Mouse (Mus musculus) MEL (cell line): ENCODE measurements around the gene Casp6. TPM values are rescaled to one million over a fixed set of nuclear protein-coding genes. Genes with fewer than 3 reads are reported as not detected.

Experiments used
- DNase-seq: peaks from one replicate; pipeline ENCODE4 v3.0.0; 2011; ENCODE audit warnings: low read depth, low spot score
- H3K27ac ChIP-seq: 2 replicates; pipeline ENCODE4 v1.5.1; 2012; ENCODE audit warnings: low read depth, mild to moderate bottlenecking, control low read depth, low read length, moderate library complexity; ENCODE audit not compliant: control insufficient read depth
- H3K27me3 ChIP-seq, 2 experiments: fragments of 150-350 bp in 1 of 2; sonication (generic) in 1 of 2; 2 replicates each; pipeline ENCODE4 v1.6.1; 2012; ENCODE audit warnings: low read length in 2 of 2, mild to moderate bottlenecking in 2 of 2, improper control_type of control experiment in 1 of 2, moderate library complexity in 1 of 2; ENCODE audit not compliant: insufficient read depth in 2 of 2, control insufficient read depth in 1 of 2
- H3K36me3 ChIP-seq, 2 experiments: 2 replicates each; pipeline ENCODE4 v1.6.1; 2012 to 2014; ENCODE audit warnings: low read length in 2 of 2, improper control_type of control experiment in 1 of 2, inconsistent platforms in 1 of 2, mild to moderate bottlenecking in 1 of 2; ENCODE audit not compliant: insufficient read depth in 2 of 2, control insufficient read depth in 1 of 2
- H3K4me1 ChIP-seq, 2 experiments: fragments of 150-350 bp in 1 of 2; sonication (generic) in 1 of 2; 2 replicates each; pipeline ENCODE4 v1.6.1; 2012; ENCODE audit warnings: low read length in 2 of 2, improper control_type of control experiment in 1 of 2, mild to moderate bottlenecking in 1 of 2; ENCODE audit not compliant: insufficient read depth in 2 of 2, control insufficient read depth in 1 of 2
- H3K4me3 ChIP-seq, 2 experiments: fragments of 150-350 bp in 1 of 2; sonication (generic) in 1 of 2; 2 replicates each; pipeline ENCODE4 v1.5.1; 2012; ENCODE audit warnings: low read depth in 2 of 2, low read length in 2 of 2, mild to moderate bottlenecking in 2 of 2, moderate library complexity in 2 of 2, control low read depth in 1 of 2, improper control_type of control experiment in 1 of 2; ENCODE audit not compliant: control insufficient read depth in 1 of 2, insufficient read depth in 1 of 2
- H3K79me2 ChIP-seq: 2 replicates; pipeline ENCODE4 v1.6.1; 2012; ENCODE audit warnings: mild to moderate bottlenecking, low read length, moderate library complexity; ENCODE audit not compliant: control insufficient read depth, poor library complexity, insufficient read depth
- H3K9ac ChIP-seq: 2 replicates; pipeline ENCODE4 v1.6.1; 2012; ENCODE audit warnings: low read depth, mild to moderate bottlenecking, control low read depth, low read length, moderate library complexity; ENCODE audit not compliant: control insufficient read depth, poor library complexity, severe bottlenecking
- H3K9me3 ChIP-seq: fragments of 150-350 bp; sonication (generic); replicated peaks from 2 replicates; pipeline ENCODE4 v1.6.1; 2012; ENCODE audit warnings: mild to moderate bottlenecking, low read length, improper control_type of control experiment, moderate library complexity; ENCODE audit not compliant: insufficient read depth
- BHLHE40 ChIP-seq: IDR thresholded peaks from 2 replicates; pipeline ENCODE4 v1.6.1; 2012; ENCODE audit warnings: low read depth, mild to moderate bottlenecking, inconsistent platforms, low read length, improper control_type of control experiment, borderline replicate concordance
- CHD1 ChIP-seq: IDR thresholded peaks from 2 replicates; pipeline ENCODE4 v1.6.1; 2012; ENCODE audit warnings: low read depth, mild to moderate bottlenecking, inconsistent platforms, low read length, improper control_type of control experiment
- CHD2 ChIP-seq: IDR thresholded peaks from 2 replicates; pipeline ENCODE4 v1.6.1; 2011; ENCODE audit warnings: low read length, improper control_type of control experiment
- CTCF ChIP-seq, 3 experiments: IDR thresholded peaks in 2 of 3; conservative IDR thresholded peaks in 1 of 3; 2 replicates each; pipeline ENCODE4 v1.5.1; 2011 to 2012; ENCODE audit warnings: low read length in 3 of 3, low read depth in 2 of 3, mild to moderate bottlenecking in 2 of 3, improper control_type of control experiment in 1 of 3, inconsistent platforms in 1 of 3, mixed read lengths in 1 of 3, moderate library complexity in 1 of 3; ENCODE audit not compliant: control insufficient read depth in 1 of 3, insufficient read depth in 1 of 3, poor library complexity in 1 of 3, severe bottlenecking in 1 of 3
- ELF1 ChIP-seq: IDR thresholded peaks from 2 replicates; pipeline ENCODE4 v1.6.1; 2014; ENCODE audit warnings: low read depth, mild to moderate bottlenecking, inconsistent platforms, low read length, improper control_type of control experiment, moderate library complexity
- EP300 ChIP-seq, 2 experiments: IDR thresholded peaks; 2 replicates each; pipeline ENCODE4 v1.6.1; 2011; ENCODE audit warnings: improper control_type of control experiment in 2 of 2, low read length in 2 of 2, low read depth in 1 of 2, mild to moderate bottlenecking in 1 of 2
- ETS1 ChIP-seq: IDR thresholded peaks from 2 replicates; pipeline ENCODE4 v1.6.1; 2012; ENCODE audit warnings: low read depth, mild to moderate bottlenecking, inconsistent platforms, low read length, improper control_type of control experiment, moderate library complexity
- GABPA ChIP-seq: IDR thresholded peaks from 2 replicates; pipeline ENCODE4 v1.6.1; 2012; ENCODE audit warnings: low read depth, mild to moderate bottlenecking, inconsistent platforms, low read length, improper control_type of control experiment, moderate library complexity
- GATA1 ChIP-seq: IDR thresholded peaks from 2 replicates; pipeline ENCODE4 v1.6.1; 2011; ENCODE audit warnings: low read depth, low read length, improper control_type of control experiment
- HCFC1 ChIP-seq: IDR thresholded peaks from 2 replicates; pipeline ENCODE4 v1.6.1; 2012; ENCODE audit warnings: low read depth, mild to moderate bottlenecking, inconsistent platforms, low read length, improper control_type of control experiment, moderate library complexity
- JUND ChIP-seq: IDR thresholded peaks from 2 replicates; pipeline ENCODE4 v1.6.1; 2011; ENCODE audit warnings: low read depth, mild to moderate bottlenecking, improper control_type of control experiment, low read length
- KAT2A ChIP-seq: conservative IDR thresholded peaks from 2 replicates; pipeline ENCODE4 v1.6.1; 2012; ENCODE audit warnings: low read depth, low read length, improper control_type of control experiment, inconsistent platforms
- MAFK ChIP-seq: IDR thresholded peaks from 2 replicates; pipeline ENCODE4 v1.6.1; 2011; ENCODE audit warnings: low read depth, mild to moderate bottlenecking, low read length, improper control_type of control experiment, borderline replicate concordance
- MAX ChIP-seq: IDR thresholded peaks from 2 replicates; pipeline ENCODE4 v1.6.1; 2011; ENCODE audit warnings: low read length, improper control_type of control experiment
- MAZ ChIP-seq: IDR thresholded peaks from 2 replicates; pipeline ENCODE4 v1.6.1; 2012; ENCODE audit warnings: low read depth, mild to moderate bottlenecking, inconsistent platforms, low read length, improper control_type of control experiment
- MXI1 ChIP-seq: IDR thresholded peaks from 2 replicates; pipeline ENCODE4 v1.6.1; 2011; ENCODE audit warnings: mild to moderate bottlenecking, low read depth, low read length, improper control_type of control experiment
- MYB ChIP-seq: IDR thresholded peaks from 2 replicates; pipeline ENCODE4 v1.6.1; 2011; ENCODE audit warnings: mild to moderate bottlenecking, low read depth, low read length, improper control_type of control experiment
- MYC ChIP-seq: IDR thresholded peaks from 2 replicates; pipeline ENCODE4 v1.6.1; 2011; ENCODE audit warnings: low read depth, mild to moderate bottlenecking, low read length, improper control_type of control experiment, moderate library complexity
- NELFE ChIP-seq: IDR thresholded peaks from 2 replicates; pipeline ENCODE4 v1.6.1; 2011; ENCODE audit warnings: low read depth, low read length, improper control_type of control experiment
- NRF1 ChIP-seq: IDR thresholded peaks from 2 replicates; pipeline ENCODE4 v1.6.1; 2014; ENCODE audit warnings: low read depth, mild to moderate bottlenecking, inconsistent platforms, low read length, improper control_type of control experiment, moderate library complexity; ENCODE audit not compliant: poor library complexity, insufficient read depth, severe bottlenecking
- POLR2A ChIP-seq, 2 experiments: IDR thresholded peaks; 2 replicates each; pipeline ENCODE4 v1.6.1; 2011 to 2012; ENCODE audit warnings: low read length in 2 of 2, mild to moderate bottlenecking in 2 of 2, control low read depth in 1 of 2, improper control_type of control experiment in 1 of 2, low read depth in 1 of 2, moderate library complexity in 1 of 2; ENCODE audit not compliant: control insufficient read depth in 1 of 2, insufficient read depth in 1 of 2, poor library complexity in 1 of 2
- POLR2AphosphoS2 ChIP-seq: IDR thresholded peaks from 2 replicates; pipeline ENCODE4 v1.6.1; 2011; ENCODE audit warnings: low read length, improper control_type of control experiment
- RAD21 ChIP-seq: IDR thresholded peaks from 2 replicates; pipeline ENCODE4 v1.6.1; 2011; ENCODE audit warnings: mild to moderate bottlenecking, low read depth, low read length, improper control_type of control experiment
- RCOR1 ChIP-seq: IDR thresholded peaks from 2 replicates; pipeline ENCODE4 v1.6.1; 2012; ENCODE audit warnings: low read depth, mild to moderate bottlenecking, inconsistent platforms, low read length, improper control_type of control experiment
- SIN3A ChIP-seq: IDR thresholded peaks from 2 replicates; pipeline ENCODE4 v1.6.1; 2012; ENCODE audit warnings: low read length, improper control_type of control experiment, inconsistent platforms
- SMC3 ChIP-seq: IDR thresholded peaks from 2 replicates; pipeline ENCODE4 v1.6.1; 2011; ENCODE audit warnings: low read depth, low read length, improper control_type of control experiment
- TAL1 ChIP-seq: IDR thresholded peaks from 2 replicates; pipeline ENCODE4 v1.6.1; 2012; ENCODE audit warnings: mild to moderate bottlenecking, inconsistent platforms, low read length, moderate library complexity, mixed read lengths
- TBP ChIP-seq: IDR thresholded peaks from 2 replicates; pipeline ENCODE4 v1.8.0; 2011; ENCODE audit warnings: low read depth, low read length, improper control_type of control experiment
- TCF12 ChIP-seq: IDR thresholded peaks from 2 replicates; pipeline ENCODE4 v1.6.1; 2014; ENCODE audit warnings: low read depth, mild to moderate bottlenecking, inconsistent platforms, low read length, improper control_type of control experiment, moderate library complexity
- UBTF ChIP-seq: IDR thresholded peaks from 2 replicates; pipeline ENCODE4 v1.6.1; 2012; ENCODE audit warnings: low read depth, mild to moderate bottlenecking, inconsistent platforms, low read length, improper control_type of control experiment, moderate library complexity, borderline replicate concordance; ENCODE audit not compliant: insufficient read depth
- USF1 ChIP-seq: IDR thresholded peaks from 2 replicates; pipeline ENCODE4 v1.6.1; 2014; ENCODE audit warnings: low read depth, mild to moderate bottlenecking, inconsistent platforms, low read length, improper control_type of control experiment, moderate library complexity
- USF2 ChIP-seq, 2 experiments: IDR thresholded peaks; 2 replicates each; pipeline ENCODE4 v1.6.1; 2011 to 2012; ENCODE audit warnings: improper control_type of control experiment in 2 of 2, low read length in 2 of 2, borderline replicate concordance in 1 of 2, inconsistent platforms in 1 of 2, low read depth in 1 of 2, mild to moderate bottlenecking in 1 of 2; ENCODE audit not compliant: insufficient read depth in 1 of 2
- ZC3H11A ChIP-seq: IDR thresholded peaks from 2 replicates; pipeline ENCODE4 v1.6.1; 2012; ENCODE audit warnings: low read depth, mild to moderate bottlenecking, inconsistent platforms, low read length, improper control_type of control experiment
- ZKSCAN1 ChIP-seq: IDR thresholded peaks from 2 replicates; pipeline ENCODE4 v1.6.1; 2012; ENCODE audit warnings: low read depth, mild to moderate bottlenecking, inconsistent platforms, low read length, improper control_type of control experiment, moderate library complexity
- ZMIZ1 ChIP-seq: IDR thresholded peaks from 2 replicates; pipeline ENCODE4 v1.6.1; 2012; ENCODE audit warnings: low read depth, mild to moderate bottlenecking, inconsistent platforms, low read length, improper control_type of control experiment, moderate library complexity
- ZNF384 ChIP-seq: IDR thresholded peaks from 2 replicates; pipeline ENCODE4 v1.6.1; 2012; ENCODE audit warnings: low read depth, mild to moderate bottlenecking, inconsistent platforms, low read length, improper control_type of control experiment
- polyA plus RNA-seq, 2 experiments: library from polyadenylated mRNA; stranded (reverse) in 1 of 2; unstranded in 1 of 2; fragments of >175 nt in 1 of 2; fragments of >200 nt in 1 of 2; gene quantifications; 2 replicates each; pipeline versions ENCODE4 v1.2.1 to v1.2.4; 2012; ENCODE audit warnings: low replicate concordance in 2 of 2, low read depth in 1 of 2; ENCODE audit not compliant: insufficient read length in 2 of 2, insufficient read depth in 1 of 2, missing spikeins in 1 of 2
- total RNA-seq: library from RNA; depleted of rRNA; stranded (reverse); fragments of 300-350 nt; gene quantifications from 2 replicates; pipeline ENCODE4 v1.2.3, GENCODE M21; 2012; rRNA removed

Casp6 gene
- total RNA-seq (8.7 and 9.3 TPM in 2 replicates), polyA plus RNA-seq (10 to 100 TPM in 1 of 2 experiments, not detected in 1; 34.2 TPM)

GRCm38 (mm10) chr3:129901271-129901809 is at the start of gene Casp6:
Gene Casp6, plus strand, starts transcription at chr3:129901425.
- no peaks in the 10 kb centered on the region for H3K27me3 ChIP-seq
- 0 out of 2 replicates have a peak within 1 kb of the TSS, but pooled peaks have one; percentile 17 for H3K27ac ChIP-seq
- H3K4me3 ChIP-seq: peak within 1 kb of the TSS; percentile 74 to 79
- peaks cover 0 to 10% of the 10 kb centered on the region in 2 experiments; a peak in 2 of 4 replicates for H3K36me3 ChIP-seq
- H3K79me2 ChIP-seq: no peaks in the 10 kb centered on the region
- H3K9ac ChIP-seq: peak within 1 kb of the TSS; percentile 59
- peaks cover 0 to 18% of the 10 kb centered on the region in 2 experiments; a peak in 3 of 4 replicates for H3K4me1 ChIP-seq
- DNase-seq: peak; percentile 91
- H3K9me3 ChIP-seq: no peaks in the 10 kb centered on the region
- TF ChIP-seq SMC3 (no peak), MAFK (no peak), EP300 (IDR thresholded peaks at IDR 0.05; ENCODE audit: low read depth in 1 of 2, low read length in 2 of 2) (no peak), USF2 (IDR thresholded peaks at IDR 0.05; ENCODE audit: borderline replicate concordance in 1 of 2, insufficient read depth in 1 of 2, low read depth in 1 of 2, low read length in 2 of 2) (no peak), MAX (no peak), ZNF384 (no peak), RAD21 (no peak), BHLHE40 (no peak), TCF12 (0 out of 2 replicates have a peak, but pooled peaks have one; percentile 14), ZMIZ1 (0 out of 2 replicates have a peak, but pooled peaks have one; percentile 29), HCFC1 (peak; percentile 59; the same call in 1 of the 2 replicates), POLR2AphosphoS2 (no peak), CHD1 (no peak), NELFE (peak; percentile 49), USF1 (no peak), NRF1 (no peak), POLR2A (IDR thresholded peaks at IDR 0.05; ENCODE audit: control insufficient read depth in 1 of 2, insufficient read depth in 1 of 2, low read depth in 1 of 2, low read length in 2 of 2, poor library complexity in 1 of 2) (peak in 1 of 2 experiments; percentile 48; a peak in 1 of 4 replicates), GATA1 (no peak), JUND (no peak), ZKSCAN1 (no peak), UBTF (no peak), ZC3H11A (no peak), MYC (no peak), GABPA (no peak), SIN3A (peak; percentile 94), RCOR1 (no peak), MAZ (no peak; the same call in 1 of the 2 replicates), ELF1 (peak; percentile 80), MXI1 (peak; percentile 77; the same call in 1 of the 2 replicates), MYB (no peak), ETS1 (no peak), TBP (no peak), CTCF (IDR thresholded peaks at IDR 0.05 in 2 of 3, conservative IDR thresholded peaks at IDR 0.05 in 1 of 3; ENCODE audit: control insufficient read depth in 1 of 3, insufficient read depth in 1 of 3, low read depth in 2 of 3, low read length in 3 of 3, poor library complexity in 1 of 3, severe bottlenecking in 1 of 3) (no peak), CHD2 (no peak), KAT2A (no peak), TAL1 (no peak)
